Mouse (Mus musculus): Measurements from ENCODE around the gene Akap12. TPM values are rescaled to one million over a fixed set of nuclear protein-coding genes. Genes with fewer than 3 reads are reported as not detected.

The Akap12 gene
- polyA plus RNA-seq, 1 experiment from 2014 or later, result 21.9 TPM

Other genes with a start within 250 kb of the Akap12 start
- gene Zbtb2, start 121.7 kb downstream of the Akap12 start, polyA plus RNA-seq (2015; fragmentation: Nextera tagmentation; extraction: Ambion mirVana), result 15.3 and 15.5 TPM in 2 replicates
- 47.4 and 55.2 TPM in 2 replicates for gene Rmnd1, start 166.0 kb downstream of the Akap12 start, polyA plus RNA-seq (2015; fragmentation: Nextera tagmentation; extraction: Ambion mirVana)
- gene Armt1, start 166.1 kb downstream of the Akap12 start, polyA plus RNA-seq (2015; fragmentation: Nextera tagmentation; extraction: Ambion mirVana), result 22.1 and 23.0 TPM in 2 replicates
- gene Ccdc170, start 216.1 kb downstream of the Akap12 start, polyA plus RNA-seq (2015; fragmentation: Nextera tagmentation; extraction: Ambion mirVana), result 0.07 and 0.13 TPM in 2 replicates

Data from embryonic facial prominence, embryonic 13.5 days (tissue).